Mouse (Mus musculus) forebrain, embryonic 16.5 days (tissue): ENCODE data around the gene Ckb. TPM values are rescaled to one million over a fixed set of nuclear protein-coding genes. Genes with fewer than 3 reads are reported as not detected.

Source experiments
- ATAC-seq: fragments of 200-750 bp; cut with Nextera tagmentation; 2 replicates; pipeline ENCODE4 v1.8.0; 2017; ENCODE audit warnings: mild to moderate bottlenecking, moderate library complexity
- H3K27ac ChIP-seq: fragments of 300-500 bp; sonication (generic); 2 replicates; pipeline ENCODE4 v1.5.1; 2014; ENCODE audit warnings: low read length, control low read depth
- H3K27me3 ChIP-seq: fragments of 300-500 bp; sonication (generic); replicated peaks from 2 replicates; pipeline ENCODE4 v1.6.1; 2014; ENCODE audit warnings: low read length; ENCODE audit not compliant: control insufficient read depth, insufficient read depth
- H3K36me3 ChIP-seq: fragments of 300-500 bp; sonication (generic); 2 replicates; pipeline ENCODE4 v1.6.1; 2014; ENCODE audit not compliant: control insufficient read depth, insufficient read depth
- H3K4me1 ChIP-seq: fragments of 300-500 bp; sonication (generic); replicated peaks from 2 replicates; pipeline ENCODE4 v1.6.1; 2014; ENCODE audit warnings: low read length; ENCODE audit not compliant: control insufficient read depth, insufficient read depth
- H3K4me2 ChIP-seq: fragments of 300-500 bp; sonication (generic); 2 replicates; pipeline ENCODE4 v1.6.1; 2014; ENCODE audit warnings: mild to moderate bottlenecking, low read length, control low read depth
- H3K4me3 ChIP-seq: fragments of 300-500 bp; sonication (generic); replicated peaks from 2 replicates; pipeline ENCODE4 v1.5.1; 2014; ENCODE audit warnings: mild to moderate bottlenecking, low read length, control low read depth
- H3K9ac ChIP-seq: fragments of 300-500 bp; sonication (generic); replicated peaks from 2 replicates; pipeline ENCODE4 v1.6.1; 2014; ENCODE audit warnings: low read depth, low read length, control low read depth
- H3K9me3 ChIP-seq: fragments of 300-500 bp; sonication (generic); 2 replicates; pipeline ENCODE4 v1.6.1; 2016; ENCODE audit warnings: low read length; ENCODE audit not compliant: control insufficient read depth
- WGBS: fragments of 180-500 bp; shearing (Covaris S2); extraction: QIAGEN DNeasy Blood & Tissue Kit; methylation state at CpG from one replicate; pipeline ENCODE4 v1.1.7; 2014; 5-methylcytosine and 5-hydroxymethylcytosine counted together
- polyA plus RNA-seq: library from polyadenylated mRNA; unstranded; fragments of >200 nt; fragmentation: Nextera tagmentation; extraction: Ambion mirVana; gene quantifications from 2 replicates; pipeline ENCODE4 v1.2.1, GENCODE M21; 2015

Ckb gene
- polyA plus RNA-seq, 1 experiment from 2014 or later = 1,413 TPM

DNA sequence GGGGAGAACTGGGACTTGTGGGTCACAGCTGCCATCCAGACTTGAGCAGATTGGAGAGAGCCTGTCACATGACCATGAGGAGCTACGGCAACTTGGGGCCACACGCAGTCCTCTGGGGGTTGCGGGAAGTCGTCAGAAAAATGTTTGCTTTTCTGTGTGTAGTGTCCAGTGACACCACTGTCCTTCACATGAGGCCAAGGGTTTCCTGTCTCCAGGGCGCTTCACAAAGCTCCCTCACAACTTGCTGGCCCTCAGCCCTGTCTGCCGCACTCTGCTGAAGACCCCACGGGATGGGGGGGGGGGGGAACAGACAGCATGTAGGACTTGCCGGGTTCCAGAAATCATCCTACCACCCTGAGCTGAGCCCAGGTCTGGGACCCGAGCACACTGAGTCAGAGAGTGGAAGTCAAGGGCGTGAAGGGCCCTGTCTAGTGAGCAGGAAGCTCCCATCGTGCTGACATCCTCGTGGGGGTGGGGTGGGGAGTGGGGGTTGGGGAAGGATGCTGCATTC lies 22.2 kb upstream of the Ckb start:
- H3K27me3 ChIP-seq = no peaks in the 10 kb centered on the region
- H3K36me3 ChIP-seq = no peaks in the 10 kb centered on the region
- 2% methylated on average over 12 of the region's 12 CpGs for WGBS
- peak; percentile 19 for ATAC-seq
- H3K4me3 ChIP-seq = no peak overlapping the region
- no peaks in the 10 kb centered on the region for H3K9me3 ChIP-seq
- peak overlapping the region; percentile 91 for H3K27ac ChIP-seq
- peaks cover 40% of the 10 kb centered on the region for H3K4me1 ChIP-seq
- H3K9ac ChIP-seq = peak overlapping the region; percentile 45
- H3K4me2 ChIP-seq = peak overlapping the region; percentile 43

DNA sequence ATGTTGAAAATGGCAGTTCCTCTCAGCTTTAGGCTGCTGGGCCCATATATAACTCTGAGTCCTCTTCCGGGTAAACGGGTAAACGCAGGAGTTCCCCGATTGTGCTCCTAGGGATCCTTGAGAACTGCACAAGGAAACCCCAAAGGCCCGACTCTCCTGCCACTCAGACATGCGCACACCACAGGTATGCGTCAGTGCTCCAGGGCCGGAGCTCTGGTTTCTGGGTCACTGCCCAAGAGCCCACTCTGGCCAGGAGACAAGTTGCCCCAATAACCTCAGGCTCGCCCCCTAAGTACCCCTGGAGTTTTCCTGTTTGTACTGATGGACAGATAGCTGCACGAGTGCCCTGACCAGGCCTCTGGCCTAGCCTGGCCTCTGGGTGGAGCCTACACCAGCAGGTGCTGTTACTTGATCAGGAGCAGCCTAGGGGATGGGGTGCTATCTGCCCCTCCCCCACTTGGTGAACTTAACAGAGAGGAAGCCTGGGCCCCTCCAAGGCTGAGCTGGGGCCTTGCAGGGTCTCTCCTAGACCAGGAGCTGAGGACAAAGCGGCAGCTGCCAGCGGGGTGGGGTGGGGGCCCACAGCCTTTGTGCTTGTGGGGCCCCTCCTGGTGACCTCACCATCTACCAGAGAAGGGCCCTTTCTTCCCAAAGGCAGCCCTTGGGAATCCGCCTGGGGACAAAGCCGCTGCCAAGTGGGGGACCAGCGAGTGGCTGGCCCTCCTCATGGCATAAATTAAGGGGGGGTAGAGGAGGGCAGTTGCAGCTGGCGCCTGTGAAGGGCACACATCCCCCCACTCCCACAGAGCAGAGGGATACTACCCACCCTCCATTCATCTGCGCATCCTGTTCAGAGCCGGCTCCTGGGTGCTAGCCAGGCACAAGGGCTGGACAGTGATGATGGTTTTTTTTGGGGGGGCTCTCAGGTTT lies 21.5 kb upstream of the Ckb start:
- H3K27ac ChIP-seq = peak overlapping the region; percentile 91
- peak overlapping the region; percentile 43 for H3K4me2 ChIP-seq
- WGBS = 3% methylated on average over 18 of the region's 18 CpGs
- ATAC-seq = peak; percentile 86
- H3K36me3 ChIP-seq = no peaks in the 10 kb centered on the region
- peak overlapping the region; percentile 45 for H3K9ac ChIP-seq
- H3K27me3 ChIP-seq = no peaks in the 10 kb centered on the region
- no peak overlapping the region for H3K4me3 ChIP-seq
- no peaks in the 10 kb centered on the region for H3K9me3 ChIP-seq
- peaks cover 40% of the 10 kb centered on the region for H3K4me1 ChIP-seq

DNA sequence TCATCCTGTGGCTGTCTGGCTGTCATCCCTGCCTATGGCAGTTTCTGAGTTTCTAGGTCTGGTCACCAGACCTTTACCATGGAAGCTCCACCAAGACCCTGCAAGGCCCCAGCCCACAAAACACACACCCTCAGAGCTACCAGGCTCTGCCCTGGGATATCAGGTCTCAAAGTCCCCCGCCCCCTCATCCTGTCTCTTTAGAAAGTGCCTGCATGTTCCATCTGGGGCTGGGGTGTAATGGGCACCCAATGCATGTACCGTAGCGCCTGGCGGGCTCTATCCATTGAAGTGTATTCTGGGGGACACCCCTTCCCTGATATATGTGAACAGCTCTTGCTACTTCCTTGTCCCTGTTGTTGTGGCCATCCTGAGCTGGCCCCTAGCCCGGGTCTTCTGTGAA lies 20.8 kb upstream of the Ckb start:
- Histone ChIP-seq H3K27ac (peak overlapping the region; percentile 91), H3K4me2 (no peak overlapping the region), H3K4me3 (no peak overlapping the region), H3K36me3 (no peaks in the 10 kb centered on the region), H3K27me3 (no peaks in the 10 kb centered on the region), H3K4me1 (peaks cover 44% of the 10 kb centered on the region), H3K9ac (no peak overlapping the region), H3K9me3 (no peaks in the 10 kb centered on the region)
- no peak for ATAC-seq
- 60% methylated on average over 5 of the region's 5 CpGs for WGBS

DNA sequence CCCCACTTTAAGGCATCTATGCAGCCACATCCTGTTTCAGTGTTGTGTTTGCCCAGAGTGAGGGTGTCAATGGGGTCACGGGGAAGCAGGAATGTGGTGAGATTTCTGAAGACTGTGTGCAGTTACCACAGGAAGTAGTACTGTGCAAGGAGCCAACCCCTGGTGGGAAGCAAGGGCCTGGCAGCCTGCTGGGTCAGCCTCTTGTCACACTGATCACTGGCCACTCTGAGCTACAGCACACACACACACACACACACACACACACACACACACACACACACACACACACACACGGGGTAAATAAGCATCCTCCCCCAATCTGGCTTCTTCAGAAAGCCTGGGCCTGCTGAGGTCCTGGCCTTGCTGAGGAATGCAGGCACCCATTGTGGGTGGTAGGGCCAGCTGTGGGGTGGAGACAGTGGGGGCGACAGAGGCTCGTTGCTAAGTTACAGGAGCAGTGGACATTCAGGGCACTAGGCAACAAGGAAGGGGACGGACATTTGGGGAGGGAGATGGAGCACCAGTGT lies 19.3 kb upstream of the Ckb start:
- no peak for ATAC-seq
- Histone ChIP-seq H3K9ac (no peak overlapping the region), H3K4me3 (no peak overlapping the region), H3K9me3 (no peaks in the 10 kb centered on the region), H3K36me3 (no peaks in the 10 kb centered on the region), H3K27me3 (no peaks in the 10 kb centered on the region), H3K4me1 (peaks cover 54% of the 10 kb centered on the region), H3K4me2 (no peak overlapping the region), H3K27ac (peak overlapping the region; percentile 64)
- WGBS = 13% methylated on average over 5 of the region's 5 CpGs

DNA sequence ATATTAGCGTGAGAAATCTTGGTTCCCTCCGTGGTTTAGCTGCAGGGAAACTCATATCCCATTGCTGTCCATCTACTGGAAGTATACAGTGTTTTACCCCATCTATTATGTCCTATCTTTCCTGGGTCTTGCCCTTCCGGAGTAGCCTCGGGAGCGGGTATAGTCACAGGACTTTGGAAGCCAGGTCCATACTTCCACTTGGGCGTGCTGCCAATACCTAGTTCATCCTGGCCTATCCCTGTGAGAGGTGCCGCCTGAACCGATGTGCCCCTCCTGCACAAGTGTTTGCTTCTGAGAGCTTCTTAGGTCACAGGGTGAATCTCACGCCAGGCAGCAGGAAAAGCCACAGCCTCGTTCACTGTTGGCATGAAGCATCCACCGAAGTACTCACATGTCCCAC lies 17.3 kb upstream of the Ckb start:
- no peak overlapping the region for H3K4me3 ChIP-seq
- H3K9ac ChIP-seq = no peak overlapping the region
- WGBS = 82% methylated on average over 11 of the region's 11 CpGs
- H3K9me3 ChIP-seq = no peaks in the 10 kb centered on the region
- no peak for ATAC-seq
- H3K27ac ChIP-seq = no peak overlapping the region
- no peaks in the 10 kb centered on the region for H3K36me3 ChIP-seq
- peaks cover 38% of the 10 kb centered on the region for H3K4me1 ChIP-seq
- no peaks in the 10 kb centered on the region for H3K27me3 ChIP-seq
- H3K4me2 ChIP-seq = no peak overlapping the region

DNA sequence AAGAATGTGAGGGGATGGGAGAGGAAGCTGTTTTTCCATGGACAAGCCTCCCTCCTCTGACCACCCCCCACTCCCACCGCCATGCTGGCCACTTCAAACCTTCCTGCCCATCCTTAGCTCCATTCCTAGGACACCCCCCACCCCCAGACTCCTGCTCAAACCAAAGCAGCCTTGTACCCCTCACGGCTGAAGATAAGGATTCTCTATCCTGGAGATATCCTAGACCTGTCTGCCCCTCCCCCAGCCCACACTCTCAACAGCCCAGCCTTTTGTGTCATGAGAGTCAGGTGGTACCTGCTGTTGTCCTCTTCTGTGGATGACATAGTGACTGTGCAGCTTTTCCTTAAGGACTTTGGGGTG lies 15.9 kb upstream of the Ckb start:
- H3K9me3 ChIP-seq = no peaks in the 10 kb centered on the region
- no peaks in the 10 kb centered on the region for H3K36me3 ChIP-seq
- peak overlapping the region; percentile 37; the same call in 1 of the 2 replicates for H3K9ac ChIP-seq
- H3K4me2 ChIP-seq = no peak overlapping the region
- H3K27me3 ChIP-seq = no peaks in the 10 kb centered on the region
- peaks cover 26% of the 10 kb centered on the region for H3K4me1 ChIP-seq
- H3K27ac ChIP-seq = peak overlapping the region; percentile 85
- ATAC-seq = no peak
- H3K4me3 ChIP-seq = no peak overlapping the region
- WGBS = 49% methylated on average over 2 of the region's 2 CpGs

DNA sequence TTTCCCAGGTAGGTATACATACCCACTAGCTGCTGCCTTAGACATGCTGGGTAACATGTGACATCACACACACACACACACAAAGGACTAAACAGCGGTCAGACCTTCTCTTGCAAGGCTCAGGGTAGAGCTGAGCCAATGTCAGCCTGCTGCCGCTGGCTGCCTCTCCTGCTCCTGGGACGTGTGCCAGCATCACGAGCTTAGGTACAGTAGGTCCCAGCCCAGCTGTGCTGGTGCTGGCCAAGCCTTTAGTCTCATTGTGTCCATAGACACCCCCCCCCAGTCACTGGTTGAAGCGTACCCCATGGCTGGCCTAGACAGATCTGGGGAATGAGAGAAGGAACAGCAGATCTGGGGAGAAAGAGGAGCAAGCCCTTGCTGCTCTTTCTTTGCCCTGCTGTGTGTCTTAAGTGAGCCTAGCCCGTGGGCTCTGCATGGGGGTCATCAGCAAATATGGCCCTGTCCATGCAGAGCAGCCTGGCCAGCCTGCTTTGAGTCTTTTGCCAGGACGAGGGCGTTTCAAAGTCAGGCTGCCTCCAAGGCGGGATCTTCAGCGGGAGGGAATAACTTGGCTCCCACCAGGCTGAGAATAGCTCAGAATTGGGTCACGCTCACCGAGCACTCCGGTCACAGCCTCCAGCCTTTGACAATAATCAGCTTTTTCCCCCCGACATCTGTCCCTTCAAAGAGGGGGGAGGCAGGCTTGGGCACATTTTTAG lies 15.4 kb upstream of the Ckb start:
- Histone ChIP-seq H3K27me3 (no peaks in the 10 kb centered on the region), H3K9ac (peak overlapping the region; percentile 37; the same call in 1 of the 2 replicates), H3K9me3 (no peaks in the 10 kb centered on the region), H3K36me3 (no peaks in the 10 kb centered on the region), H3K4me2 (no peak overlapping the region), H3K4me3 (no peak overlapping the region), H3K4me1 (peaks cover 20% of the 10 kb centered on the region), H3K27ac (peak overlapping the region; percentile 85)
- WGBS = 8% methylated on average over 14 of the region's 14 CpGs
- ATAC-seq = peak; percentile 79

DNA sequence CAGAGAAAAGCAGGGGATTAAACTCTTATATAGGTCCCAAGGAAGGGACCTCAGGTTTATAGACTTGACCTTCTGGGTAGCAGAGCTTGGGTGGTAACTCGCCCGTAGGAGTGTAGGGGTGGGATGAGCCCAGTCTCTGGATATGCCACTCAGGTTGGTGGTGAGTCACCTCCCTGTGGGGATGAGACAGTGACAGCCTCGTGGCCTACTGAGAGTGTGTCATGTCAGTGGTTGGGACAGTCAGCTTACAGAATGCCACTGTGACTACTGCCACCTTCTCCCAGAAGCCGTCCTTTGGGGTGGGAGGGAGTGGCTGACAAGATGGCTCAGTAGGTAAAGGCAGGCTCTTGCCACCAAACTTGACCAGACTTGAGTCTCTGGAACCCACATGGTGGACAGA lies 14.3 kb upstream of the Ckb start:
- 90% methylated on average over 4 of the region's 4 CpGs for WGBS
- Histone ChIP-seq H3K36me3 (no peaks in the 10 kb centered on the region), H3K4me2 (no peak overlapping the region), H3K4me1 (peaks cover 14% of the 10 kb centered on the region), H3K4me3 (no peak overlapping the region), H3K27ac (no peak overlapping the region), H3K9ac (no peak overlapping the region), H3K27me3 (no peaks in the 10 kb centered on the region), H3K9me3 (no peaks in the 10 kb centered on the region)
- no peak for ATAC-seq

DNA sequence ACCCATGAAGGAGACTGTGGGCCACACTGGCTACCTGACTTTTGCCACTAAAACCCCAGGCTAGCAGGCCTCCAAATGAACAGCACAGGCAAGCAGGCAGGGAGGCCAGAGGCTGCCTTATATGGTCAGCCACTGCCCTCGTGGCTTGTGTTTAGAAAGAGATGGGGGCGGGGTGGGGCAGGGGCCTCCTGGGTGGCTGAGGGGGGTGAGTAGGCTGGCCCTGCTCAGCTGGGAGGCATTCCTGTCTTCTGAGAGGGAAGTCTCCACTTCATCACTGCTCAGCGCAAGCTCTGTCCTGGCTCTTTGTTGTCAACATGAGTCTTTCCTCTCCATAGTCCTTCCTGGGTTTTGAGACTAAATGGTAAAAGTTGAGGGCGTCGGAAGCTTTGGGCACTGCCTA lies 10.7 kb upstream of the Ckb start:
- ATAC-seq = no peak
- Histone ChIP-seq H3K27me3 (no peaks in the 10 kb centered on the region), H3K4me1 (peaks cover 20% of the 10 kb centered on the region), H3K36me3 (no peaks in the 10 kb centered on the region), H3K9me3 (no peaks in the 10 kb centered on the region), H3K4me2 (no peak overlapping the region), H3K27ac (no peak overlapping the region), H3K9ac (no peak overlapping the region), H3K4me3 (no peak overlapping the region)
- WGBS = 71% methylated on average over 5 of the region's 5 CpGs
